Comparison of ENCODE assay signal across 7 mouse cellular contexts in the genomic region with DNA sequence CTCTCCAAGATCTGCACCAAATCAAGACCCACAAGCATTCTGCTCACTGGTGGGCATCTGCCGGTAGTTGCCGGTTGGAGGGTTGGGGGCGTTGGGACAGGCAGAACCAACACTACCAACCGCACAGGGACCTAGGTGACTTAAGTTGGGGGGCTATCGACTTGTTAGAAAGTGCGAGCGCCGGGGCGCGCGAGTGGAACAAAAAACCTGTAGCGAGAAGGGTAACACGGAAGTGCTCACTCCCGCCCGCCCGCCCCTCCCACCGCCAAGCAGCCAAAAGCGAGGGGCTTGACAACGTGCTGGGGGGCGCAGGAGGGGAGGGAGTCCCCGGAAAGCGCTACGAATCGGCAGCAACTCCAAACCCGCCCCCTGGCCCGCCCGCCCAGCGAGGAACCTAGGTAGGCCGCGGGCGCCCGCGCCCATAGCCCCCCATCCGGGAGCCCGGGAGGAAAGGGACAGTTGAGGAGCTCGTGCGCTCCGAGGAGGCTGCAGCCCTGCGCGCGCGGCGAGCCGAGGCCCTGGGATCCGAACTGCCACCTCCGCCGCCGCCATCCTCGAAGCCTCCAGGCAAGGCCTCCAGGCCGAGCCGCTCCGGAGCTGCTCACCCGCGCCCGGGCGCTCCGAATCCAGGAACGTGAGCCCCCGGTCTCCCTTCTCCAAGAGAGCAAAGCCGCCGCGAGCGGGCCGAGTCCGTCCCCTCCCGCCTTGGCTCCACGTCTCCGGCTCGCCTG. TPM values are rescaled to one million over a fixed set of nuclear protein-coding genes. Genes with fewer than 3 reads are reported as not detected.
DNase-seq lines count a peak whose midpoint lies in the region; ATAC-seq and TF ChIP-seq lines count a peak whose summit lies in the region.

No protein-coding gene starts in this region.

- H3K4me3 ChIP-seq in left cerebral cortex, adult 2 months: peak overlapping the region; percentile 91
- H3K4me3 ChIP-seq in embryonic facial prominence, embryonic 12.5 days: peak overlapping the region; percentile 98
- H3K4me3 ChIP-seq in hindbrain, postnatal 0 days (ENCODE audit: low read length): peak overlapping the region; percentile 98
- peak overlapping the region; percentile 98 for H3K4me3 ChIP-seq in stomach, embryonic 14.5 days (ENCODE audit: low read depth, low read length)

- H3K9ac ChIP-seq in embryonic facial prominence, embryonic 12.5 days: peak overlapping the region; percentile 98
- H3K9ac ChIP-seq in hindbrain, postnatal 0 days (replicated peaks; ENCODE audit: low read length): peak overlapping the region; percentile 97
- peak overlapping the region; percentile 98 for H3K9ac ChIP-seq in stomach, embryonic 14.5 days (replicated peaks; ENCODE audit: low read depth, low read length)

- peak overlapping the region; percentile 69 for H3K27ac ChIP-seq in left cerebral cortex, adult 2 months
- H3K27ac ChIP-seq in embryonic facial prominence, embryonic 12.5 days: peak overlapping the region; percentile 97
- peak overlapping the region; percentile 96 for H3K27ac ChIP-seq in hindbrain, postnatal 0 days
- peak overlapping the region; percentile 96 for H3K27ac ChIP-seq in stomach, embryonic 14.5 days (ENCODE audit: low read length)

- under 1% methylated on average over 64 of the region's 69 CpGs for WGBS in embryonic facial prominence, embryonic 12.5 days
- WGBS in hindbrain, postnatal 0 days: under 1% methylated on average over 62 of the region's 69 CpGs
- WGBS in stomach, embryonic 14.5 days: under 1% methylated on average over 58 of the region's 69 CpGs

- H3K27me3 ChIP-seq in embryonic facial prominence, embryonic 12.5 days: no peaks in the 10 kb centered on the region
- H3K27me3 ChIP-seq in hindbrain, postnatal 0 days (ENCODE audit: insufficient read depth, low read length): no peaks in the 10 kb centered on the region
- H3K27me3 ChIP-seq in stomach, embryonic 14.5 days (ENCODE audit: control insufficient read depth, insufficient read depth, low read length): no peaks in the 10 kb centered on the region

- DNase-seq in left cerebral cortex, adult 2 months (ENCODE audit: extremely low spot score in 1 of 2, low spot score in 2 of 2): no peak
- DNase-seq in left cerebral cortex, postnatal 4 days: no peak
- peak; percentile 55 for DNase-seq in T-cell, adult 2 months (ENCODE audit: low spot score)
- DNase-seq in hindbrain, postnatal 0 days (ENCODE audit: low spot score): peak; percentile 43
- peak; percentile 52 for DNase-seq in lung, postnatal 10 days

- ATAC-seq in embryonic facial prominence, embryonic 12.5 days (ENCODE audit: insufficient number of reproducible peaks, insufficient read depth, low FRiP score, low TSS enrichment): 0 out of 2 replicates have a peak, but pooled peaks have one; percentile 0
- ATAC-seq in hindbrain, postnatal 0 days: no peak
- no peak for ATAC-seq in stomach, embryonic 14.5 days (ENCODE audit: insufficient number of reproducible peaks, insufficient read depth, low FRiP score, low read depth)

- peak overlapping the region; percentile 79 for H3K4me2 ChIP-seq in embryonic facial prominence, embryonic 12.5 days (replicated peaks)
- peak overlapping the region; percentile 92 for H3K4me2 ChIP-seq in hindbrain, postnatal 0 days (ENCODE audit: low read depth, low read length)
- H3K4me2 ChIP-seq in stomach, embryonic 14.5 days (replicated peaks; ENCODE audit: low read depth, low read length): peak overlapping the region; percentile 71

- TF ChIP-seq CTCF in left cerebral cortex, adult 2 months (IDR thresholded peaks at IDR 0.05): no peak
- TF ChIP-seq CTCF in hindbrain, postnatal 0 days (IDR thresholded peaks at IDR 0.05; ENCODE audit: low read depth): no peak

- no peaks in the 10 kb centered on the region for H3K9me3 ChIP-seq in embryonic facial prominence, embryonic 12.5 days
- H3K9me3 ChIP-seq in hindbrain, postnatal 0 days (ENCODE audit: low read length): no peaks in the 10 kb centered on the region
- no peaks in the 10 kb centered on the region for H3K9me3 ChIP-seq in stomach, embryonic 14.5 days (ENCODE audit: control insufficient read depth, low read depth, low read length)

- H3K36me3 ChIP-seq in embryonic facial prominence, embryonic 12.5 days: peaks cover 4% of the 10 kb centered on the region; the same call in 1 of the 2 replicates
- H3K36me3 ChIP-seq in hindbrain, postnatal 0 days (ENCODE audit: insufficient read depth, low read length): no peaks in the 10 kb centered on the region
- H3K36me3 ChIP-seq in stomach, embryonic 14.5 days (ENCODE audit: control insufficient read depth, insufficient read depth, low read length): peaks cover 4% of the 10 kb centered on the region; the same call in 1 of the 2 replicates

- peaks cover 17% of the 10 kb centered on the region for H3K4me1 ChIP-seq in embryonic facial prominence, embryonic 12.5 days
- H3K4me1 ChIP-seq in hindbrain, postnatal 0 days (ENCODE audit: insufficient read depth, low read length): peaks cover 10% of the 10 kb centered on the region
- H3K4me1 ChIP-seq in stomach, embryonic 14.5 days (ENCODE audit: control insufficient read depth, insufficient read depth, low read length): peaks cover 11% of the 10 kb centered on the region

- intact Hi-C loops in left cerebral cortex, adult 2 months (cut with DNase I): loop anchor here (1.0 to 2.0 kb wide), 2 partner anchors 47 to 82 kb away; a partner anchor contains a TSS
- intact Hi-C loops in left cerebral cortex, postnatal 4 days (cut with DNase I): no loop called here

RNA-seq across cellular contexts. Expression of a gene that starts 0.6 kb away (rescaled TPM):
- 100 to 1,000 TPM; 118 to 123 TPM for total RNA-seq in left cerebral cortex, adult 2 months (2021)
- total RNA-seq in left cerebral cortex, postnatal 4 days (2021): 100 to 1,000 TPM; 156 to 167 TPM
- polyA plus RNA-seq in embryonic facial prominence, embryonic 12.5 days (2016; fragmentation: Nextera tagmentation; extraction: Ambion mirVana): 83.9 and 91.4 TPM in 2 replicates
- total RNA-seq in hindbrain, postnatal 0 days (2014; rRNA removed): 123 and 141 TPM in 2 replicates
- polyA plus RNA-seq in hindbrain, postnatal 0 days (2015; fragmentation: Nextera tagmentation; extraction: Ambion mirVana): 23.0 and 25.4 TPM in 2 replicates
- polyA plus RNA-seq in stomach, embryonic 14.5 days (2014; fragmentation: Nextera tagmentation; extraction: Ambion mirVana): 113 and 117 TPM in 2 replicates

RNA-seq across cellular contexts. Expression of a gene that starts 18.5 kb away (rescaled TPM):
- total RNA-seq in left cerebral cortex, adult 2 months (2021): 10 to 100 TPM; 78.6 to 80.1 TPM
- total RNA-seq in left cerebral cortex, postnatal 4 days (2021): 10 to 100 TPM; 97.4 to 99.3 TPM
- 368 and 387 TPM in 2 replicates for polyA plus RNA-seq in embryonic facial prominence, embryonic 12.5 days (2016; fragmentation: Nextera tagmentation; extraction: Ambion mirVana)
- 31.2 and 57.4 TPM in 2 replicates for total RNA-seq in hindbrain, postnatal 0 days (2014; rRNA removed)
- 325 and 342 TPM in 2 replicates for polyA plus RNA-seq in hindbrain, postnatal 0 days (2015; fragmentation: Nextera tagmentation; extraction: Ambion mirVana)
- polyA plus RNA-seq in stomach, embryonic 14.5 days (2014; fragmentation: Nextera tagmentation; extraction: Ambion mirVana): 360 and 371 TPM in 2 replicates

RNA-seq across cellular contexts. Expression of a gene that starts 46.7 kb away (rescaled TPM):
- 10 to 100 TPM; 26.0 to 26.2 TPM for total RNA-seq in left cerebral cortex, adult 2 months (2021)
- 10 to 100 TPM; 42.5 to 43.2 TPM for total RNA-seq in left cerebral cortex, postnatal 4 days (2021)
- 15.9 and 16.7 TPM in 2 replicates for polyA plus RNA-seq in embryonic facial prominence, embryonic 12.5 days (2016; fragmentation: Nextera tagmentation; extraction: Ambion mirVana)
- total RNA-seq in hindbrain, postnatal 0 days (2014; rRNA removed): 29.8 and 35.6 TPM in 2 replicates
- polyA plus RNA-seq in hindbrain, postnatal 0 days (2015; fragmentation: Nextera tagmentation; extraction: Ambion mirVana): 19.6 and 21.6 TPM in 2 replicates
- 15.0 and 16.3 TPM in 2 replicates for polyA plus RNA-seq in stomach, embryonic 14.5 days (2014; fragmentation: Nextera tagmentation; extraction: Ambion mirVana)

Comparison
In these comparisons a context has a peak if more than half of its experiments do, and no peak if none do; other contexts are left out.
1. DNase-seq: peak in T-cell, adult 2 months (single experiment), hindbrain, postnatal 0 days (single experiment) and lung, postnatal 10 days (single experiment); none in left cerebral cortex, adult 2 months (0 of 2) and left cerebral cortex, postnatal 4 days (single experiment).
2. Peak in every context shown above with its lines, with median percentiles within 50 percentile points of each other: H3K27ac ChIP-seq, H3K4me3 ChIP-seq, H3K4me2 ChIP-seq and H3K9ac ChIP-seq.